Mouse (Mus musculus) layer of hippocampus, postnatal 36 days (tissue): ENCODE data around the gene Habp4. TPM values are rescaled to one million over a fixed set of nuclear protein-coding genes. Genes with fewer than 3 reads are reported as not detected.
A peak's percentile ranks its signal among the peaks of the same experiment; 100 is the strongest.

ENCODE experiments used
- DNase-seq, 2 experiments: peaks; one replicate each; pipeline ENCODE4 v3.0.0; 2022
- total RNA-seq, 2 experiments: library from RNA; stranded (reverse); gene quantifications; 2 replicates each; pipeline ENCODE4 v1.2.3; 2021

The Habp4 gene
- total RNA-seq, 2 experiments from 2014 or later, result 143 to 146 TPM

DNA sequence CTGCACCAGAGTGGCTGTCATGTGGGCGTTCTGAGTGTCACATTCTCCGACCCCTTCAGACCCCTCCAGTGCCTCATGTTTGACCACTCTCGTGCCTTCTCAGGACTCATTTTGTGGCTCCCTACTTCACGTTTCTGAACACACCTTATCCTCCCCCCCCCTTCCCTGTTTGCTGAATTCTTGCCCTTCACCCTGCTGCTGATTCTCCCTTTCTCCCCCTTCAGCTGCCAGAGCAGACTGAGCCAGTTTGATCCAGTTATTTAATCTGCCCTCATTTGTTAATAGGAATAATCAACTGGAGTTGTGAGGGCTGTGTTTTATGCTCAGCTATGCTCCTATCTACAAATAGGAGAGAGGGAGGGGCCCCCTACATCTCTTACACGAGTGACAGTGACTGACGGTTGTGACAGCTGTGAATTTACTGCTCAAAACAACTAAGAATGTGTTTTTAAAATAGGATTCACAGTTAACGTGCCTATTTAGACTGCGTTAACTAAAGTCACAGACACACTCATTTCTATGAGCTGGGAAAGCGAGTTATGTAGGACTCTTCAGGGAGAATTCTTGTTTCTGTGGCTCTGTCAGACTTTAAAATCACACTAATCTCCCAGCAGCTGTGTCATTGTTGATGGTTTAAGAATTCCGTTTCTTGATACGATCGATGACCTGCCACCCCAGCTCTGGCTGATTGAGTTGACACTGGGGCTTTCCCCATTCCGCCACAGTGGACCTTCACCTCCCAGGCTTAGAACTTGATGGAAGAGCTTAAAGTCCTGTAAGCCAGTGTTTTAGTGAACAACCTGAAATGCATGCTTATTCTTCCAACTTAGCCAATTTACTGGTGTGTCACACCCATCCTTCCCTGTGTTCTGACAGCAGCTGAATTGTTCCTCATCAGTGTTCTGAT lies 17.4 kb downstream of the Habp4 start:
- DNase-seq, result no peak

DNA sequence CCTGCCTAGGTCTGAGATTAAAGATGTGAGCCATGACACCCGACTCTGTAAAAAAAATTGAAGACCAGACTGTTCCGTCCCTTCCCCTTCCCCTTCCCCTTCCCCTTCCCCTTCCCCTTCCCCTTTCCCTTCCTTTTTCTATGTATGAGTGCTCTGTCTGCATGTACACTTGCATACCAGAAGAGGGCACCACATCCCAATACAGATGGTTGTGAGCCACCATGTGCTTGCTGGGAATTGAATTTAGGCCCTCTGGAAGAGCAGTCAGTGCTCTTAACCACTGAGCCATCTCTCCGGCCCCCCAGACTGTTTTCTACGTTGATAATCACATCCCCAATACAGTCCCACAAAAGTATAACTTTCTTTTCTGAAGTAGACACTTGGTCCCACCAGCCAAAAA lies 18.7 kb downstream of the Habp4 start:
- DNase-seq, result no peak

DNA sequence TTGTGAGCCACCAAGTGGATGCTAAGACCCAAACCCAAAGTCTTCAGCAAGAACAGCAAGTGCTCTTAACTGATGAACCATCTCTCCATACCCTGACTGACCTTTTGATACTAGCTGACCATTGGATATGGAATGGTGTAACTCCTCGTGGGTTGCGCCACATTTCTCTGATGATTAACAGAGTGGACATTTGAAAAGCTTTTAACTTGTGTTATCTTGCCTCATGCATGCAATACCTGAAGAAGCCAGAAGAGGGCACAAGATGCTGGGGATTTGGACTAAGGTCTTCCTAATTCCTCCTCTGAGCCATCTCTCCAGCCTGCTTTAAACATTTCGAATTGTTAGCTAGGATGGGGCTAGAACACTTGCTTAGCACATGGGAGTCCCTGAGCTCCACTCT lies 19.3 kb downstream of the Habp4 start:
- DNase-seq, result peak in 1 of 2 experiments; percentile 12

GRCm38 (mm10) chr13:64182091-64182490 lies 20.5 kb downstream of the Habp4 start:
- no peak for DNase-seq

GRCm38 (mm10) chr13:64183583-64183982 lies 22.0 kb downstream of the Habp4 start:
- DNase-seq, result no peak

GRCm38 (mm10) chr13:64184361-64184760 lies 22.7 kb downstream of the Habp4 start:
- DNase-seq, result no peak

DNA sequence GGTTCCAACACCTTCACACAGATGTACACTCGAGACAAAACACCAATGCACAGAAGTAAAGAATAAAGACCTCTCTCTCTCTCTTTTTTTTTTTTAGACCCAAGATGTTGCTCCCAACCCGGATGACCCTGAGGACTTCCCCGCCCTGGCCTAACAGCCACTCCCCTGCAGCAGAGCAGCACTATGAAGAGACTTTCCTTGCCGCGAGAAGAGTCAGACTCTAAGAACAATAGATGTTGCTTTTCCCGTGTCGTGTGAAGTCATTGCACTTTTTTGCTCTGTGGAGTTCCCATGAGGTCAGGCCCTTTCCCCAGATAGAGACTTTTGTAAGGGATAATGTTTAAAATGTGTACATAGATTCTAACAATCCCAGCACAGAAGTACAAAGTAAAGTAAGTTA lies 23.6 kb downstream of the Habp4 start:
- no peak for DNase-seq

DNA sequence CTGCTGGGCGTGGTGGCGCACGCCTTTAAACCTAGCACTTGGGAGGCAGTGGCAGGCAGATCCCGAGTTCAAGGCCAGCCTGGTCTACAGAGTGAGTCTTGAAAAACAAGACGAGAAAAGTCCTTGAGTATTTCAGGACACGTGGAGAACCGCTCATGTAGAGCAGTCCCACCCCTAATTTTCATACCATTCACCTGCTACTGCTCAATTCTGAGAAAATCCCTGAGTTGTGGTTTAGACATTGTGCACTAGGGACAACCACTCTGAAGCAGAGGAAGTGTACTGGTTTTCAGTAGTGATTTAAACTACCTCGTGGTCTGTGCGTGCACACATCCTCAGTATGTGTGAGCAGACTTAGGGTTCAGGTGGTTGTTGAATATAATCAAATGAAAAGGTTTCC lies 24.0 kb downstream of the Habp4 start:
- no peak for DNase-seq

GRCm38 (mm10) chr13:64186516-64186915 lies 24.9 kb downstream of the Habp4 start:
- no peak for DNase-seq

- no peak for DNase-seq
Measured at GRCm38 (mm10) chr13:64187065-64187464, 25.4 kb downstream of the Habp4 start.

DNA sequence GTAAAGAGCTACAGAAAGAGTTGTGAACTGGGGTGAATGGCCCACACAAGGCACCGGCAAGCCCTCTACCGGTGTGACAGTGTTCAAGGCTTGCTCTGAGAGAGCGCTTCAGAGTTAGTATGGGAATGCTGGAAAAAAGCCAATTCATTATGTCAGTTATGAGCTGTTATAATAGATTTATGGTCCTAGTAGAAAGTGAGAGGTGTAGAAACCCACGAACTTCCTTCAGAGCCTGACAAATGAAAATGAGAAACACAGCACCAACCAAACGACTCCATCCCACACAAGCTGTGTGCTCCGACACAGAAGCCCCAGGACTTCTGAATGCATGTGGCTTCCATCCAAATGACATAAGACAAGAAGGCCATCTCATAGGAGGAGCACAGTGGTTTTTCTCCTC lies 36.3 kb downstream of the Habp4 start:
- DNase-seq, result no peak

- no peak for DNase-seq
Measured at GRCm38 (mm10) chr13:64198310-64198709, 36.7 kb downstream of the Habp4 start.

DNA sequence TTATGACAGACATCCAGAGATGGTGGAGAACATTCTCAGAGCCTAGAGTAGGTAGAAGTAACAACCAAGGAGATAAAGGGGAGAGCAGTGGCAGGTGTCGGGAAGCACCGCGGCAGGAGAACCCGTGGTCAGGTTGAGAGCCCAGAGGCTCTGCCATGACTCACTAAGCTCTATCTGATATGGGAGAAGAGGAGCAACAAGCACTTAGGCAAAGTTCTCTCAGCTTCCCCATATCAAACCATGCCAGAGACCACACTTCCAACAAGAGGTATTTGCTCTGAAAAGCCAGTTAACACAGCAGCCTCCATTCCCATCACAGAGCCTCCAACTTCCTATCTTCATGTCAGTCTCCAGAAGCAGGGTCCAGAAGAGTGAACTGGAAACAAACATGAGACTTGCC lies 39.3 kb downstream of the Habp4 start:
- DNase-seq, result no peak

GRCm38 (mm10) chr13:64204726-64205125 lies 43.1 kb downstream of the Habp4 start:
- no peak for DNase-seq

GRCm38 (mm10) chr13:64205186-64205585 lies 43.6 kb downstream of the Habp4 start:
- no peak for DNase-seq

GRCm38 (mm10) chr13:64208146-64208545 lies 46.5 kb downstream of the Habp4 start:
- DNase-seq, result no peak

GRCm38 (mm10) chr13:64211995-64212603 lies 50.5 kb downstream of the Habp4 start:
- no peak for DNase-seq

DNA sequence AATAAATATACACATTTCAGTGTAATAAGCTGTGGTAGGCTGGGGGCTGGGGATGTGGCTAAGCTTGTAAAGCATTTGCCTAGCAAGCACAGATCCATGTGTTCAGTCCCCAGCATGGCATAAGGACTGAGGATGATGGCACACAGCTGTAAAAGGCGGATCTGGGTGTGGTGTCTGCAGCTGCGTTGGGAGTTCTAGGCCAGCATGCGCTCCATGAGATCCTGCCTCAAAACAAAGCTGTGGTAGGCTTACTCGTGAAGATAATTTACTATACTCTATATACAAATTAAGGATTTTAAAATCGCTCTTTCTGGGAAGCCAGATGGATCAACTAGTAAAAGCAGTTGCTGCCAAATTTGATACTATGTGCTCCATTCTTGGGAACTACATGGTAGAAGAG lies 53.3 kb downstream of the Habp4 start:
- DNase-seq, result no peak

DNA sequence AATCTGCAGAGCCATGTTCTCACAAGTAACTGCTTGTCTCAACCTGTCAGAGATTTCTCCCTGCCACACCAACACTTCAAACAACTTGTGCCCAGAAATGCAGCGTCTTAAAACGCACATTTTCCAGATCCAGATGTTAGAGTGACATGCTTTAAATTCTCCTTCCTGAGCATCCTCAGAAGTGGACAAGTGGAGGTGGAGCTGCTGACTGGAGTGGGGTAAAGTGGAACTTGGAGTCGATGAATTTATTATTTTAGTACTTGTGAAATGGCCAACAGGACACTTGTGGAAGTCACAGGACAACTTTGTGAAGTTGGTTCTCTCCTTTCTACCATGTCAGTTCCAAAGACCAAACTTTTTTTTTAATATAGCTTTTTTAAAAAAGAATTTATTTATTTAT lies 64.1 kb downstream of the Habp4 start:
- DNase-seq, result no peak

GRCm38 (mm10) chr13:64226725-64227124 lies 65.1 kb downstream of the Habp4 start:
- no peak for DNase-seq

DNA sequence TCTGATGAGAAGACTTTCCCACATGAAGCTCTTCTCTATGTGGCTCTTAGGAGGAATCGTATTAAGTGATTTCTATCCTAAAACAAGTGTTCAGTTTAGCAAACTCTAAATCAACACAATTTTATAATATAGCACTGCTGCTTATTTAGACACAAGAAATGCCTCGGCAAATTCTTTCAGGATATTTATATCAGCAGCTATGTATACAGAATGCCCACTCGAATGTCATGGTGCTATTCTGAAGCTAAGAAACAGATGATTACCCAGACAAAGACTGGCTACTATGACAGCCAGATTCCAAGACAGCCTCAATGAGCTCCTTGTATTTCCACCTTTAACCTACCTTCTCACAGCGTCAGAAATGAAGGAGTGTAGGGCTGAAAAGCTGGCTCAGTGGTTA lies 71.5 kb downstream of the Habp4 start:
- no peak for DNase-seq

DNA sequence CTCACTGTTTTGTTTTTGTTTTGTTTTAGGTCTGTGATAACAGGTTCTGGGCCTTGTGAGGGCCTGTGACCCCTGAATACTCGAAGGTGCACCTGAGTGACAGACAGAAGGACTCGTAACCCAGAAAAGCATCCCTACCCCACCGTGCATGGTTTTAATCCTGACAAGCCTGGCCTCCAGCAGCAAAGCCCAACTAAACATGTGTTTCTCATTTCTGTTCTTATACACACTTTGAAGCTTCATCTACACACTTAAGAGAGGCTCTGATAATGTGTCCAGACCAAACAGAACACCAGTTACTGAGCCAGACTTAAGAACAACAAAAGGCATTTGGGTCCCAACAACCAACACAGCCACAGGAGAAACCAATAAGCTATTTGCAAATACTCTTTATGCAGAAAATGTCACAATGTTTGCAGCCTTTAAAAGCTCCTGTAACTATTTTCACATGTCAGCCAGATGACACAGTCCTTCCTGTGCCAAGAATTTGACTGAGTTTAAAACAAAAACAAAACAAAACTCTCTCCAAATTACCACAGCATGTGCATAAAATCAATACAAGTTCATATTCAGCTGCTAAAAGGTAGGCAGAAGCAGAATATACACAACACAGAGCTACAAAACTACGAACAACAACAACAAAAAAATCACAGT lies 73.6 kb downstream of the Habp4 start:
- no peak for DNase-seq

DNA sequence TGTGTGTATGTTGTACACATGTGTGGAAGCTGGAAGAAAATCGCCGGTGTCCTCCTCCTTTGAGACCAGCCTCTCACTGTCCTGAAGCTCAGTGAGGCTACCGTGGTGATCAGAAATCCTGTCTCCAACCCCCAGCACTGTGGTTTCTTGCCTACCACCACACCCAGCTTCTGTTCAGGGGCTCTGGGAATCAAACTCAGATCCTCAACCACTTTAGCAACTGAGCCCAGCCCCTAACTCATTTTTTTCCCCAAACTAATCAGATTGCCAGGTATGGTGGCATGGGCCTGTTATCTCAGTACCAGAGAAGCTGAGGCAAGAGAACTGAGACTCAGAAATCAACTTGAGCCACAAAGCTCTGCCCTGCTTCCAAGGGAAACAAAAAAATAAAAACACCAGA lies 74.2 kb downstream of the Habp4 start:
- no peak for DNase-seq
